Mouse (Mus musculus) T-helper 2 cell (primary cell): ENCODE data around the gene Ankzf1.

Experiments
- in situ Hi-C: fragments of 300-600 bp; cut with MboI, MseI; formaldehyde crosslinking; loops from one replicate; pipeline ENCODE4 v1.15.1; 2025; ENCODE audit warnings: high pct_unique_total_duplicates

Ankzf1 gene

DNA sequence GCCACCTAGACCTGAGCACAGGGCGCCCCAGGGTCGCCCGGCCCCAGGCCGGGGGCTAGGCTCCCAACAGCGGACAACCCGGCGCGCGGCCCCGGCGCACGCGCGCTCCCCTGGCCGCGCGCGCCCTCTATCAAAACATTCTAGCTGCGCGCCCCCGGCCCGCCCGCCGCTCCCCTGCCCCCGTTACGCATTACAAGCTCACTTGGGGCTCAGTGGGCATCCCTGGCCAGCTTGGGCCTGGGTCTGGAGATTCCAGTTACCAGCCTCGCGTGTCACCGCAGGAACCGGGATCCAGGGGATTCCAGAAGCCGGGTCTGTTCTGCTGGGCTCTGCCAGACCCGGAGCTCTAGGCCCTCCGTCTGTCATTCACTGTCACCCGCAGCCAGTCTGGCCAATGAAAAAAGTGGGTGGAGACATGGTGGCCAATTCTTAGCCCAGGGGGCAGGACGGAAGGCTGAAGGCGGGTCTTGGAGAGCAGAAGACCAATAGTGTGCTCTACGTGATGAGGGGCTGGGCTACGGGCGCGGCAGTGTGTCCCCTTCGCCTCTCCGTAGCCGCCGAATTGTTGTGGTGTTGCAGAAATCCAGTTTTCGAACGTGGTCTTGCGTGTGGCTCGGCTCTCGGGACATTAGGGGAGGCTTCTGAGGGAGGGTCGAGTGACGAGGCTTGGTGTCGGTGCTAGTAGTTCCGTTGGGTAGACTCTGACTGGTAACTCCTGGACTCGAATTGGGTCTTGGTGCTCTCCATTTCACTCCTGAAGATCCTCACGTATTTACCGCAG lies at the start of gene Ankzf1, which contains the start of gene Atg9a:
Gene Ankzf1, plus strand, starts transcription at position 530 of the 781 bp plus-strand sequence.
Gene Atg9a, minus strand, starts transcription at position 575 of the 781 bp plus-strand sequence.
- in situ Hi-C loops, result loop anchor here (5.0 to 10.0 kb wide), 2 partner anchors 50 to 123 kb away; partner anchors contain the start of genes Cnppd1, Dnpep and Retreg2

DNA sequence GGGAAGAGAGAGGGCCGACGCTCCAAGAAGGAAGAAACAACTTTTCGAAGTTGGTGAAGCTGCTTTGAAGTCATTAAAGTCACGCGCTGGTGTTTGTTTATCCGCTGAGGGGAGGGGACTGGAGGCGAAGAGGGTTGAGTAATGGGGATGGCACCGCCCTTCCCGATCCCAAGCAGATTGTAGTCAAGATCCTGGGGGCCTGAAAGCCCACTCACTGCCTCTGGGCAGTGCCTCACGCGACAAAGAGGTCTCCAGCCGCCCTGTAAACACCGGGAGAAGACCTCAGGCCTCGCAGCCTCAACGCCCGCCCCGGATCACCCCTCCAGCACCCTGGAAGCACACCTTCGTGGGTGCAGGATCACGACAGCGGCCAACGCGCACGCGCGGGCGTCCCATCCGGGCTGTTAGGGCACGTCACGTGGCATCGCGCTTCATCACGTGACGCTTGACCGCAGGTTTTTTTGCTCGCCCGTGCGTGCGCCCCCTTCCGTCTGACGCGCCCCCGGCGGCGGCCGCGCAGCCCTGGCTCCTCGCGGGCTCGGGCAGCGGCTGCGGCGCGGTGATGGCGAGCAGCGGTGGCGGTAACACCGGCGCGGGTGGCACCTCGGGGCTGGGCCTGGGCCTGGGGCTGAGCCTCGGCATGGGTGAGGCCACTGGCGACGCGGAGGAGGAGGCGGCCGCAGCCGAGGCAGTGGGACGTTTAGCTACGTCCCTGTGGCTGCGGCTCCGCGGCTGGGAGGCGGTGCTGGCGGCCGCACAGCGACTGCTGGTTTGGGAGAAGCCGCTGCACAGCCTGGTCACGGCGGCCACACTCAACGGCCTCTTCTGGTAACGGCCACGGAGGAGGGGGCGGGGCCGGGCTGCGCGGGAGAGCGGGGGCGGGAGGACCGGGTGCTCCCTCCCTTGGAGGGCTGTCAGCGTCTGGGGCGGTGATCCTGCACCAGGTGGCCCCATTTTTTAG lies 49.4 kb upstream of the Ankzf1 start, which contains the start of the genes Cnppd1 and Retreg2:
Gene Cnppd1, minus strand, starts transcription at position 411 of the 961 bp plus-strand sequence.
Gene Retreg2, plus strand, starts transcription at position 478 of the 961 bp plus-strand sequence.
- in situ Hi-C loops, result loop anchor here (5.0 kb wide), 1 partner anchor 50 kb away; the partner anchor contains the start of genes Ankzf1 and Atg9a

DNA sequence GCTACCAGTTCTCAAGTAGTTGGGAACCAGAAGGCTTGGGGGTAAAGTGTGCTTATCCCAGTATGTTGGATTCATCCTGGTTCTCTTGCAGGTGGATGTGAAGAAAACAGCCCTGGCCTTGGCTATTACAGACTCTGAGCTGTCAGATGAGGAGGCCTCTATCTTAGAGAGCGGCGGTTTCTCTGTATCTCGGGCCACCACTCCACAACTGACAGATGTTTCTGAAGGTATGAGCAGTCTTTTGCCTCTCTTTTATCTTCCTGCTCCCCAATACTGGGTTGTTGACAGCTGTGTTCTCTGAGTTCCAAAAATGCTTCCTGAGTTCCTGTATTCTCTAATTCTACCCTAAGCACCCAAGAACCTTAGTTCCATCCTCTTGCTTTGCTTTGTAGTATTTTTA lies 46.4 kb upstream of the Ankzf1 start:
- in situ Hi-C loops, result no loop called here

DNA sequence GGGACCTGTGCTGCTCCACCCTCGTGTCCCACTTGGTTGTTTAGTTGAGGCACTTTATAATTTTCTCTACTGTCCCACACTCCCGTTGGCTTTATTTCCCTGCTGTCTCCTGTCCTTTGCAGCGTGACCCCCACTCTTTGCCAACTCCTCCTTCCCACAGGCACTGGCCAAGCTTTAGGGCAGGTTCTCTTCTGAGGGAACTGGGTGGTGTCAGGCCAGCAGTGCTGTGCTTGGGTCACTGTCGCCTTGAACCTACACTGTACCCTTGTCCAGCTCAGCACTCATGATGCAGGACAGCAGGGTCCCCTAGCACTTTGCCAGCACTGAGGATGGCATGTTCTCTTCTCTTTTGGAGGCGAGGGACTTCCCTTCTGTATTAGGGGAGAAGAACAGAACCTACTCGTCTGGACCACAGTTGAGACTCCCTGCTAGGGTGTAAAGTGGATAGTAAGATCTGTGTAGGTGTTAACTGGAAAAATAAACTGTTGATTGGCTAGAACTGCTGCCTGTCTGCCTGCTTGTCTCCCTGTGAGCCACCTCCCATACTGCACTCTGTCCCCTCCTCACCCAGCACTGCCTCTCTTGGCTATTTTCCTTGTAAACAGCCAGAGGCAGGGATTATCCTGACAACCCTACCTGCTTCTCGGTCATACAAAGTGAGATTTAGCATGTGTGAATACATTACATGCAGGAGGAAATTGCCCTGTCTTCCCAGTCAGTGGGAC lies 44.4 kb upstream of the Ankzf1 start:
- in situ Hi-C loops, result no loop called here

DNA sequence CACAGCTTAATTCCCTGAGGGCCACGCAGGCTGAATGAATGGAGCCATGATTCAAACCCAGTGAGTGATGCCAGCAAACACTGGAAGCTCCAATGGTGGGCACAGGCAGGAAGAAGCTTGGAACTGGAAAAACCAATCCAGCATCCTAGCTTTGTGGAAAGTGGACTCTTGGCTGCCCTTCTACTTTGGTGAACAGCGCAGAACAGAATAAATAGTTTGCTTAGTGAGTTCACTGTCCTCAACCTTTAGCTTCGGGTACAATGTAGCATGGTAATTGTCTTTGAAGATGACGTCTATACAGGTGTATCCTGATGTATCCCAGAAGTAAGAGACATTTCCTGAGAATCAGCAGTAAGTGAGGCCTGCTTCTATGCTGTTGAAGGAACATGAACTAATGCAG lies 43.2 kb upstream of the Ankzf1 start:
- in situ Hi-C loops, result no loop called here

DNA sequence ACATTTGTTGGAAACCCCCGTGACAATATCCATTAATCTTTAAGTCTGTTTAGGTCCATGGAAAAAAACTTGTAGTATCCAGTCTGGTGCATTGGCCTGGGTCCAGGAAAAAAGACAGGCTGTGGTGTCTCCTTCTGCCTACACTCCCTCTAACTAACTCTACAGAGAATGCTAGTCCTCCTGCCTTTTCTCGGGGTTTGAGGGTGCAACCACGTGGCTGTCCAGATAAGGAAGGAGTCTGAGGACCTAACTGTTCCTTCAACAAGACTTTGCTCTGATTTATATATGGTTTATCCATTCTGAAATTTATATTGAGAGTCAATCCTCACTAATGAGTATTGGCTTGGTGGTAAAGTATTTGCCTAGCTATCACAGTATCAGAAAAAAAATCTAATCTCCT lies 36.1 kb upstream of the Ankzf1 start:
- in situ Hi-C loops, result loop anchor here (25.0 kb wide), 1 partner anchor 569 kb away; the partner anchor contains the start of genes Bcs1l and Zfp142

DNA sequence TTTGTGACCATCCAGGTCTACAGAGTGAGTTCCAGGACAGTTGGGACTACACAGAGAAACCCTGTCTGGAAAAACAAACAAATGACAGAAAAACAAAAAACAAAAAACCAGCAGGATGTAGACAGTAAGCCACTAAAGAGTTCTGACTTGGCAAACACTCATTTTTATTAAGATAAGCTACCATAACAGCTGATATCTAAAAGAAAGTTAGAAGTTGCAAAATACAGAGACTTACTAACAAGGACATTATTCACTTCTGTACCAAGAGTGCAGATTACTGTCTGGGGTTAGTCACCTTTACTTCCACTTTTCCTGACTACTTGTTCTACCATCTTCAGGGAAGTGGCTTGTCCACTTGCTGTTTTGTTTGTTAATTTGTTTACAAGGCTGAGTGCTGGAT lies 33.0 kb upstream of the Ankzf1 start:
- in situ Hi-C loops, result loop anchor here (25.0 kb wide), 1 partner anchor 572 kb away; the partner anchor contains the start of genes Bcs1l and Zfp142

DNA sequence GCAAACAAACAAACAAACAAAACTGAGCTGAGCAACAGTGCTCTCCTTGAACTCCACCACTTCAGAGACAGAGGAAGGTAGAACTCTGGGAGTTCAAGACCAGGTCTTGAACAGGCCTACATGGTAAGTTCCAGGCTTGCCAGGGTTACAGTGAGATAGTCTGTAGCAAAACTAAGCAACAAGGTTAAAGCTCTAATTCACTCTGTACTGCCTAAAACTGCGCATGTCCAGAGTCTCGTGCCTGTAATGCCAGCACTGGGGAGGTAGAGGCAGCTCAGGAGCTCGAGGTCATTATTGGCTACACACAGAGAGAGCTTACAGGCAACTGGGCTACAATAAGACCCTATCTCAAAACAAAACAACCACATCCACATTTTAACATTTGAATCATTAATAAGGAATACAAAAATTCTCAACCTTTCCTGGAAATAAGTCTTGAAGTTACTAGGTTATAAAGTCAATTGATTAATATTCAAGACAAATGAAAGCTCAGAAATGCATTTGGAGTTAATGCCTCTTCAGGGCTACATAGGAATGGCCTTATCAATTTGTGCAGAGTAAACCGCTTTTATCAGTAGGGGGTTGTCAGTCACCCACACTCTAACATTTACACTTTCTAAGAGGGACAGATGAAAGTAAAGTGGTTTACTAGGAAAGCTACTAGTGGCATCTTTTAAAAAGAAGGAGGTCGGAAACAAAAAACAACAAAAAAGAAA lies 32.3 kb upstream of the Ankzf1 start:
- in situ Hi-C loops, result loop anchor here (25.0 kb wide), 1 partner anchor 572 kb away; the partner anchor contains the start of genes Bcs1l and Zfp142

DNA sequence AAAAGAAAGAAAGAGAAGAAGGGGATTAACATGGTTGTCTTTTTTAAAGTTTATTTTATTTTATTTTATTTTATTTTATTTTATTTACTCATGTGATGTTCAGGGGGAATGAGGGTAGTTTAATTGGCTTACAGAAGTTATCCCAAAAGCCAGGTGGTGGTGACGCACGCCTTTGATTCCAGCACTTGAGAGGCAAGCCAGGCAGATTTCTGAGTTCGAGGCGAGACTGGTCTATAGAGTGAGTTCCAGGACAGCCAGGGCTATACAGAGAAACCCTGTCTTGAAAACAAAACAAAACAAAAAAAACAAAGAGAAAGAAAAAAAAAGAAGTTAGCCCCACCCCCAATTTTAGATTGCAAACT lies 31.7 kb upstream of the Ankzf1 start:
- in situ Hi-C loops, result loop anchor here (25.0 kb wide), 1 partner anchor 573 kb away; the partner anchor contains the start of genes Bcs1l and Zfp142

DNA sequence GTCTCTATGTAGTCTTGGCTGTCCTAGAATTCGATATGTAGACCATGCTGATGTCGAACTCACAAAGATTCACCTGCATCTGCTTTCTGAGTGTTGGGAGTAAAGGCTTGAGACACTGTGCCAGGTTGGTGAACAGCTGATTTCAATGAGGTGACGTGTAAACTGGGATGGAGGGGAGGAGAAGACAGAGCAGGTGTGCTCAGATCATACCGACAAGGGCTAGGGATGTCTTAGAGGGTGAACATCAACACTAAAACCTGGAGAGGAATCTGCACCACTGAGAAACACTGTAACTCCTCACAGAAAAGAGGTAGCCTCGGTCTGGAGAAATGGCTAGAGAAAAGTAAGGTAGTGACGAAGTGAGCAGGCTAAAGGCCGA lies 23.9 kb upstream of the Ankzf1 start:
- in situ Hi-C loops, result loop anchor here (5.0 to 25.0 kb wide), 2 partner anchors 221 to 581 kb away; partner anchors contain the start of genes Bcs1l and Zfp142

DNA sequence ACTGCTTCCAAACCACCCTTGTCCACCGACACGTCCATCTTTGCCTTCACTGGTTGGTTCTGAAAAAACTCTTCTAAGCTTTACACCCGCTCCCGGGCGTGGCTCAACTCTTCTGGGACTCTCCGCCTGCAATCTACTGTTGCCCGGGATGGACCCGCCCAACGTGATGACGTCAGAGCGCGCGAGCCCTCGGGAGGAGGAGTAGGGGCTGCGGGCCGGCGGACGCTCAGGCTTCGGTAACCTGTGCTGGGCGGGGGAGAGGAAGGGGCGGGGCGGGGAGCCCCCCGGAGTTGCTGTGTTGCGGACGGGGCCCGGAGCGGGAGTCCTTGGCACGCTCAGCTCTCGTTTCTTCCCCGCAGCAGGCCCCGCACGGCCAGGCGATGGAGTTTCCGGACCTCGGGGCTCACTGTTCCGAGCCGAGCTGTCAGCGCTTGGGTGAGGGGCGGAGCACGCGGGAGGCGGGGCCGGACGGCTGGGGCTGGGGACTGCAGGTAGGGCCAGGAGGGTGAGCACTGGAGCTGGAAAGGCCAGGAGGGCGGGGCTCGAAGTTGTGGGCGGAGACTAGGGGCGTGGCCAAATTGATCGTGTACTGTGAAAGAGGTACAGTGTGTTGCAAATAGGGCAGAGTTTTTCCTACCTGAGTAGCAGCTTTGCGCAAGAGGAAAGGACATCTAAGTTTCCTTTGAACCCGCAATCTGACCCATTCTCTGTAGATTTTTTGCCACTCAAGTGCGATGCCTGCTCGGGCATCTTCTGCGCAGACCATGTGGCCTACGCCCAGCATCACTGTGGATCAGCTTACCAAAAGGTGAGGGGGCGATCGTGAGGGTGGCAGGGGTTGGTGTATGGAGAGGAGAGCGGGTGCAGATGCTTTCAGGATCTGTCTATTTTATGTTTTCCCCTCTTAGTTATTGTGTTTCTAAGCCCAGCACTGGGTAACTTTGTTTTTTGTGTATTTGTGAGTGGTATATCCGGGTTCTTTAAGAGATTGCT lies 23.2 kb upstream of the Ankzf1 start, which contains the start of gene Zfand2b:
Gene Zfand2b, plus strand, starts transcription at position 175 of the 993 bp plus-strand sequence.
- in situ Hi-C loops, result loop anchor here (5.0 to 25.0 kb wide), 2 partner anchors 221 to 581 kb away; partner anchors contain the start of genes Bcs1l and Zfp142

DNA sequence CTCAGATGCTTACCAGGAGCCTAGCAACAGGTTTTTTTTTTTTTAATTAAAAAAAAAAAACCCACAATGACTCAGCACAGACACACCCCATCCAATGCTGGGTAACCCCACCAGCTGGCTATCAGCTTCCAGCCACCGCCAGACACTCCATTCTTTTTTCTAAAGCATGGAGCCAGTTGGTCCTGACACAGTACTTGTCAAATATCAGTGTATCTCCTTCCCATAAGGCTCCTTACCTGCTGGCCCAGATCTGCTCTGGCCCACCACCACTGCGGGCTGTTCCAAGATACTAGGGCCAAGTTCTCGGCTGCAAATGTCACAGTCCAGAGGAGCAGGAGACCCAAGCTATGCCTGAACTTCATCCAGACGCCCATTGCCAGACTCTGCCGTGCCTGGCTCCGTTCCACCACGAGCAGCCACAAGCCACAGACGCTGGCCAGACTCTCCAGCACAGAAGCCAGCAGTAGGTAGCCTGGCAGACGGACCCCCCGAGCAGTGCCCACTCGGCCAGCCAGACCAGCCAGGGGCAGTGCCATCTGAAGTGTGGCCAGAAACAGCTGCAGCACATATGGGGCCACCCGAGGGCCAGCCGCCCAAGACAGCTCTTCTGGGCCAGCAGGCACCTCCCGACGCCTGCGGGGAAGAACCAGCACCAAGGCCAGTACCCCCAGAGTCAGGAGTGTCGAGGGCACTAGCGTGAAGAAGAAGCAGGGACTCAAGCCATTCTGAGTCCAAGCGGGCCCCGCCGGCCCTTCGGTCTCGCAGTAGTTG lies 12.4 kb upstream of the Ankzf1 start:
- in situ Hi-C loops, result no loop called here

DNA sequence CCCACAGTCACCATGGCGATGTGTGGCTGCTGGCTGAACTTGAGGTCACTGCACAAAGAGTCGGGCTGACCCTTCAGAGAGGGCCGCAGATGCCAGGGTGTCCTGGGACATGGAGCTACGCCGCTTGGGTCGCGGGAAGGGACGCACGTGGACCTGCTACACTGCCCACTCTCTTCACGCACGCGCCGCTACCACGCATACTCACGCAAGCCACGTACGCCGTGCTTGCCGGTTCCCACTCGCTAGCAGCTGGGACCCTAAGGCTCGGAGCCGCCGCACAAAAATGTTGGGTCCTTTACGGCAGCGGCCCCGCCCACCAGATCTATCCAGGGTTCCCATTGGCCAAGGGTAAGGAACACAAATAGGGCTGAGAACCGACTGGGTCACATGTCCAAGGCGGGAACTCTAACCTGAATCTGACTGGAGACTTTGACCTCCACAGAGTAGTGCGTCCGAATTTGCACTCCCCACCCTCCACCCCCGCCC lies 11.8 kb upstream of the Ankzf1 start, which contains the start of gene Abcb6:
Gene Abcb6, minus strand, starts transcription at position 288 of the 486 bp plus-strand sequence.
- in situ Hi-C loops, result no loop called here

DNA sequence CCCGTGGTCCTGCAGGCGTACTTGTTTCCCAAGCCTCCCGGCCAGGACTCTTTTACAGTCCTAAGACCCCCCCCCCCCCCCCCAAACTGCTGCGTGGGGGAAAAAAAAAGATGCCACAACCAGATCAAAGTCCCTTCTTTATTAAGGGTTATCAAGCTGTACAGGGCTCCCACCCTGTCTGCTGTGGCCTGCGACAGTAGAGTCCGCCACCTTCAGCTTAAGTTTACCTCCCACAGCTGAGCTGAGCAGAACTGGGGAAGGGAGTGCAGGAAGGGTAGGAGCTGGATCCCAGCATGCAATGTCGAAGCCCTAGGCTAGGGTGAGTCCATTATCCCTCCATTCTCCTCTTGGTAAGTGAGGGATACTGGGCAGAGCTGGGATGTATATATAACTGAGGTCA lies 11.2 kb upstream of the Ankzf1 start:
- in situ Hi-C loops, result no loop called here

DNA sequence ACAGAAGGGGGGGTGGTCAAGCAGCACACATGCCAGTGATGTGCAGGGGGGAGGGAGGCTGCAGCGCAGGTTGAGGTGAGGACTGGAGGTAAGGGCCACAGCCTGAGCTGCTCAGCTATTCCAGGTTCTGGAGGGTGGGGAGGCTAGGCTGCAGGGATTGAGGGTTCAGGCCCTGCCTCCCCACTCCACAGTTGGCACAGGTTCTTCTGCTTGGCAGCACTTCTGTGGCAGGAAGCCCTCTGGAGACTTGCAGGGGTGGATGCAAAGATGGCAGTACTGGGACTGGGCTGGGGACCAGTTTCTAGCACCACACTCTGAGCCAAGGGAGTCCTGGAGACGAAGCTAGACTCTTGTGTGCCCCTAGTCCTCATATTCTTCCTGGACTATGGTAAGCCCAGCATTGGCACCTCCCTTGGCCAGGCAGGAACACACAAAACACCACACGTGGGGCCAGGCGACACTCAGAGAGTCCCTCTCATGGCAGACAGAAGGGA lies 10.5 kb upstream of the Ankzf1 start:
- in situ Hi-C loops, result no loop called here

DNA sequence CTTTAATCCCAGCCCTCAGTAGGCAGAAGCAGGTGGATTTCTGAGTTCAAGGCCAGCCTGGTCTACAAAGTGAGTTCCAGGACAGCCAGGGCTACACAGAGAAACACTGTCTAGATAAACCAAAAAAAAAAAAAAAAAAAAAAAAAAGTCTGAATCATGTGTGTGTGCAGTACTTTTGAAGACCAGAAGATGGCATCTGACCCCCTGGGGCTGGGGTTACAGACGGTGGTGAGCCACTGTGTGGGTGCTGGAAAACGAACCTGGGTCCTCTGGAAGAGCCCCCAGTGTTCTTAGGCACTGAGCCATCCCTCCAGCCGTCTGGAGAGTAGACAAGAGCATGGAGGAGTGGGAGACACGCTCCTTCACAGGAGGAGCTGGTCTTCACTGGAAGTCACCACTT lies 9.8 kb upstream of the Ankzf1 start:
- in situ Hi-C loops, result no loop called here

DNA sequence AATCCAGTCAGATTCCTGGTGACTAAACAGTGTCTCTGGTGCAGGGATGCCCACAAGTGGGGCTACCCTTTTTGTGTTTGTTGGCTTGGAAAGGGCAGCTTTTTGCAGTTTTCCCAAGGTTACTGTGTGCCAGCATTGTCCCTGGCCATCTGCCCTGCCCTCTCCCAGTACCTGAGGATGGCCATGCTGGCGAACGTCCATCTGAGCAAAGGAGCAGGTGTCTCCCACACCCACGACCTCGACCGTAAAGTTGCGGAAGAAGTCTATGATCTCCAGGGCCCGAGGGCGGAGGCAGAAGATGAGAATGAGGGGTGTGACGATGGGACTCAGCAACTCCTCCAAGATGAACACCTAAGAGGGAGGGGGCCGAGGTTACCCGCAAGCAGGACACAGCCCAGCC lies 6.5 kb upstream of the Ankzf1 start:
- in situ Hi-C loops, result no loop called here

DNA sequence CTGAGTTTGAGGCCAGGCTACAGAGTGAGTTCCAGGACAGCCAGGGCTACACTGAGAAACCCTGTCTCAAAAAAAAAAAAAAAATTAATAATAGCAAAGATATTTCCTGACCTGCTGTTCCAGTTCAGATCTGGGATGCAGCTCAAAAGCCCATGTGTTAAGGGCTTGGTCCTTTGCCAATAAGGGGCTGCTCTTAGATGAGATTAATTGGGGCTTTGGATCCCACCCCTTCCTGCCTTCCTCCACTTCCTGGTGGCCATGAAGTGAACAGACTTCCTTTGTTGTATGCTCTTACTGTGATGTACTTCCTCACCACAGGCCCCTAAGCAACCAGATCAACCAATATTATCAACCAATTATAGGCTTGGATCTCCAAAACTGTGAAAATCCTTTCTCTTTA lies 4.8 kb upstream of the Ankzf1 start:
- in situ Hi-C loops, result no loop called here
